Mouse (Mus musculus) ES-E14 (cell line): ENCODE measurements at regions not wholly inside any gene's neighbourhood (a gene's known extent, or its start where the extent isn't known, plus 50 kb on each side); places are given as distances from the start of the nearest gene placed in this dataset.
"Not testable (repeated sequence)": the region's sequence is repeated elsewhere in the genome, so short reads cannot be mapped to it uniquely, and the experiment has no call there.

Source experiments
- DNase-seq: peaks from one replicate; pipeline ENCODE4 v3.0.0-alpha.2; 2013; ENCODE audit warnings: low read depth, low spot score
- H3K27ac ChIP-seq: 2 replicates; pipeline ENCODE4 v1.5.1; 2012; ENCODE audit warnings: low read depth, mild to moderate bottlenecking, low read length, moderate library complexity, mixed read lengths; ENCODE audit not compliant: poor library complexity, insufficient read depth, severe bottlenecking
- H3K36me3 ChIP-seq: 2 replicates; pipeline ENCODE4 v1.6.1; 2012; ENCODE audit warnings: mild to moderate bottlenecking, low read length, moderate library complexity, mixed read lengths; ENCODE audit not compliant: control insufficient read depth, poor library complexity, insufficient read depth, severe bottlenecking
- H3K4me1 ChIP-seq, 2 experiments: fragments of 150-350 bp in 1 of 2; sonication (generic) in 1 of 2; 2 replicates each; pipeline ENCODE4 v1.6.1; 2012; ENCODE audit warnings: low read length in 2 of 2, mild to moderate bottlenecking in 1 of 2, mixed read lengths in 1 of 2; ENCODE audit not compliant: control insufficient read depth in 2 of 2, insufficient read depth in 2 of 2, poor library complexity in 1 of 2
- H3K4me3 ChIP-seq, 2 experiments: fragments of 150-350 bp in 1 of 2; sonication (generic) in 1 of 2; 2 replicates each; pipeline ENCODE4 v1.5.1; 2012; ENCODE audit warnings: low read length in 2 of 2, low read depth in 1 of 2, mild to moderate bottlenecking in 1 of 2, mixed read lengths in 1 of 2; ENCODE audit not compliant: insufficient read depth in 1 of 2, poor library complexity in 1 of 2, severe bottlenecking in 1 of 2
- H3K9ac ChIP-seq: 2 replicates; pipeline ENCODE4 v1.6.1; 2012; ENCODE audit warnings: low read depth, mild to moderate bottlenecking, low read length, mixed read lengths; ENCODE audit not compliant: poor library complexity, insufficient read depth, severe bottlenecking
- H3K9me3 ChIP-seq: fragments of 150-350 bp; sonication (generic); 2 replicates; pipeline ENCODE4 v1.6.1; 2012; ENCODE audit warnings: low read depth, mild to moderate bottlenecking, low read length; ENCODE audit not compliant: control insufficient read depth, insufficient read depth
- CHD2 ChIP-seq: IDR thresholded peaks from 2 replicates; pipeline ENCODE4 v1.6.1; 2014; ENCODE audit warnings: mild to moderate bottlenecking, low read depth, low read length, inconsistent platforms
- HCFC1 ChIP-seq: IDR thresholded peaks from 2 replicates; pipeline ENCODE4 v1.6.1; 2012; ENCODE audit warnings: low read length, inconsistent platforms, borderline replicate concordance; ENCODE audit not compliant: insufficient read depth
- MAFK ChIP-seq: IDR thresholded peaks from 2 replicates; pipeline ENCODE4 v1.6.1; 2014; ENCODE audit warnings: mild to moderate bottlenecking, low read depth, low read length, inconsistent platforms; ENCODE audit not compliant: insufficient read depth
- ZC3H11A ChIP-seq: IDR thresholded peaks from 2 replicates; pipeline ENCODE4 v1.6.1; 2012; ENCODE audit warnings: low read depth, mild to moderate bottlenecking, inconsistent platforms, low read length, borderline replicate concordance
- ZNF384 ChIP-seq: IDR thresholded peaks from 2 replicates; pipeline ENCODE4 v1.6.1; 2012; ENCODE audit warnings: low read depth, low read length, inconsistent platforms
- in situ Hi-C, 2 experiments: fragments of 600-800 bp; cut with MboI; formaldehyde crosslinking; loops; one replicate each; pipeline ENCODE4 v1.15.1; 2025; ENCODE audit warnings: low sequenced_read_pairs in 2 of 2, inconsistent platforms in 1 of 2; ENCODE audit not compliant: unreplicated experiment in 2 of 2

GRCm38 (mm10) chr10:117565110-117565509 is 64.2 kb upstream of the Cpm start:
- in situ Hi-C loops: no loop called here
- no peaks in the 10 kb centered on the region for H3K9me3 ChIP-seq

GRCm38 (mm10) chr10:117564118-117565040 is 64.9 kb upstream of the Cpm start:
- no peak for DNase-seq
- no peaks in the 10 kb centered on the region for H3K36me3 ChIP-seq
- in situ Hi-C loops: no loop called here
- no peaks in the 10 kb centered on the region for H3K4me1 ChIP-seq
- H3K4me3 ChIP-seq: no peak overlapping the region
- no peak overlapping the region for H3K9ac ChIP-seq
- H3K9me3 ChIP-seq: no peaks in the 10 kb centered on the region
- H3K27ac ChIP-seq: no peak overlapping the region
- TF ChIP-seq MAFK: no peak
- no peak for TF ChIP-seq ZC3H11A
- no peak for TF ChIP-seq HCFC1
- no peak for TF ChIP-seq ZNF384
- no peak for TF ChIP-seq CHD2

More at GRCm38 (mm10) chr10:117565110-117565509, 64.2 kb upstream of the Cpm start:
- Histone ChIP-seq H3K36me3 (no peaks in the 10 kb centered on the region), H3K4me1 (no peaks in the 10 kb centered on the region), H3K4me3 (no peak overlapping the region), H3K27ac (no peak overlapping the region), H3K9ac (no peak overlapping the region)
- no peak for TF ChIP-seq MAFK
- no peak for TF ChIP-seq ZNF384
- TF ChIP-seq ZC3H11A: no peak
- no peak for TF ChIP-seq CHD2
- TF ChIP-seq HCFC1: no peak
- DNase-seq: no peak

GRCm38 (mm10) chr10:117563429-117564117 is 65.7 kb upstream of the Cpm start:
- DNase-seq: no peak
- Histone ChIP-seq H3K9ac (no peak overlapping the region), H3K36me3 (no peaks in the 10 kb centered on the region), H3K27ac (no peak overlapping the region), H3K9me3 (no peaks in the 10 kb centered on the region), H3K4me3 (no peak overlapping the region), H3K4me1 (no peaks in the 10 kb centered on the region)
- TF ChIP-seq CHD2: no peak
- TF ChIP-seq MAFK: no peak
- no peak for TF ChIP-seq HCFC1
- TF ChIP-seq ZNF384: no peak
- no peak for TF ChIP-seq ZC3H11A
- in situ Hi-C loops: no loop called here

- H3K27ac ChIP-seq, H3K9ac ChIP-seq, H3K4me3 ChIP-seq, in situ Hi-C loops, DNase-seq, H3K4me1 ChIP-seq, H3K36me3 ChIP-seq, H3K9me3 ChIP-seq: not testable (repeated sequence)
These were observed 66.5 kb upstream of the Cpm start for GRCm38 (mm10) chr10:117562850-117563248.
